Mouse (Mus musculus): ENCODE measurements around the gene Card9. TPM values are rescaled to one million over a fixed set of nuclear protein-coding genes. Genes with fewer than 3 reads are reported as not detected.
A peak's percentile ranks its signal among the peaks of the same experiment; 100 is the strongest.

Card9 gene
- polyA plus RNA-seq, 1 experiment from 2014 or later: 1.6 TPM

GRCm38 (mm10) chr2:26319519-26320244 is 41.0 kb downstream of the Card9 start:
- Histone ChIP-seq H3K36me3 (peaks cover 34% of the 10 kb centered on the region), H3K9me3 (no peaks in the 10 kb centered on the region), H3K27me3 (no peaks in the 10 kb centered on the region), H3K27ac (no peak overlapping the region), H3K4me1 (replicated peaks) (peaks cover 72% of the 10 kb centered on the region), H3K9ac (peak overlapping the region; percentile 55), H3K4me3 (no peak overlapping the region), H3K4me2 (no peak overlapping the region)
- 93% methylated on average over 13 of the region's 13 CpGs for WGBS
- ATAC-seq (ENCODE audit: low FRiP score): no peak

- no peaks in the 10 kb centered on the region for H3K27me3 ChIP-seq
- H3K27ac ChIP-seq: no peak overlapping the region
- H3K4me2 ChIP-seq: peak overlapping the region; percentile 99; the same call in 1 of the 2 replicates
- peaks cover 78% of the 10 kb centered on the region for H3K4me1 ChIP-seq (replicated peaks)
- 92% methylated on average over 9 of the region's 9 CpGs for WGBS
- H3K9me3 ChIP-seq: no peaks in the 10 kb centered on the region
- H3K36me3 ChIP-seq: peaks cover 29% of the 10 kb centered on the region
- no peak overlapping the region for H3K4me3 ChIP-seq
- ATAC-seq (ENCODE audit: low FRiP score): no peak
- peak overlapping the region; percentile 55; the same call in 1 of the 2 replicates for H3K9ac ChIP-seq
These were observed 41.6 kb downstream of the Card9 start for GRCm38 (mm10) chr2:26319109-26319508.

DNA sequence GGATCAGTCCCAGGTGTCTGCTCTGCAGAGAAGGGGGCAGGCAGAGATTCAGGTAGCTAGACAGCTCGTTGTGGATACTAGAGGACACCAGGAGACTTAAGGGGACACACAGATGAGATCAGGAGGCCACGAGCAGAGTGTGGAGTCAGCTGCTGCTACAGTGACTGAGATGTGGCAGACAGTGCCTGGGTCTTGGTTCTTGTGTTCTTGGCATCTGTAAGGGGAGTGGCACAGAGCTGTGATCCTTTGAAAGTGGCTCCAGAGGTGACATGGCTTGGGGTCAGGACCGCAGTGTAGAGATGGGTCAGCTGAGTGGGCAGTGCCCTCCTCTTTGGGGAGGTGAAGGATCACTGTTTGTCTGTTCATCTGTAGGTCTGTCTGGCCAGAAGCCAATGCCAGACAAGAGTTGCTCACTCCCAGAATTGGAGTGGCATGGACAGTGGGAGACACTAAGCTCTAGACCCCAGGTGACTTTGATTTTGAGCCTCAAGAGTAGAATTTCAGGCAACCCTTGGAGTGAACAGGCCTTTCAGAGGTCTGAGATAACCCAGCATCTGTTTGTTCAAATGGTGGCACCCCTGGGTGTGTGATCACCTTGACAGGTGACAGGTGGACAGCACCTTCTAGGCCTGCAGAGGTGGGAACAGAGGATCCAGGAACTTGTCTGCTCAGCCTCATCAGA is 42.6 kb downstream of the Card9 start:
- 84% methylated on average over 3 of the region's 3 CpGs for WGBS
- H3K4me1 ChIP-seq (replicated peaks): peaks cover 80% of the 10 kb centered on the region
- no peaks in the 10 kb centered on the region for H3K9me3 ChIP-seq
- no peak overlapping the region for H3K27ac ChIP-seq
- peaks cover 19% of the 10 kb centered on the region for H3K36me3 ChIP-seq
- H3K4me3 ChIP-seq: peak overlapping the region; percentile 78
- no peak for ATAC-seq (ENCODE audit: low FRiP score)
- H3K4me2 ChIP-seq: peak overlapping the region; percentile 99
- peak overlapping the region; percentile 96 for H3K9ac ChIP-seq
- no peaks in the 10 kb centered on the region for H3K27me3 ChIP-seq

- Histone ChIP-seq H3K36me3 (peaks cover 11% of the 10 kb centered on the region), H3K4me2 (peak overlapping the region; percentile 99), H3K4me1 (replicated peaks) (peaks cover 78% of the 10 kb centered on the region), H3K9me3 (no peaks in the 10 kb centered on the region), H3K27me3 (no peaks in the 10 kb centered on the region), H3K4me3 (peak overlapping the region; percentile 78), H3K9ac (peak overlapping the region; percentile 96), H3K27ac (peak overlapping the region; percentile 98; the same call in 1 of the 2 replicates)
- ATAC-seq (ENCODE audit: low FRiP score): no peak
- 73% methylated on average over 3 of the region's 3 CpGs for WGBS
These were observed 43.3 kb downstream of the Card9 start for GRCm38 (mm10) chr2:26317371-26317770.

DNA sequence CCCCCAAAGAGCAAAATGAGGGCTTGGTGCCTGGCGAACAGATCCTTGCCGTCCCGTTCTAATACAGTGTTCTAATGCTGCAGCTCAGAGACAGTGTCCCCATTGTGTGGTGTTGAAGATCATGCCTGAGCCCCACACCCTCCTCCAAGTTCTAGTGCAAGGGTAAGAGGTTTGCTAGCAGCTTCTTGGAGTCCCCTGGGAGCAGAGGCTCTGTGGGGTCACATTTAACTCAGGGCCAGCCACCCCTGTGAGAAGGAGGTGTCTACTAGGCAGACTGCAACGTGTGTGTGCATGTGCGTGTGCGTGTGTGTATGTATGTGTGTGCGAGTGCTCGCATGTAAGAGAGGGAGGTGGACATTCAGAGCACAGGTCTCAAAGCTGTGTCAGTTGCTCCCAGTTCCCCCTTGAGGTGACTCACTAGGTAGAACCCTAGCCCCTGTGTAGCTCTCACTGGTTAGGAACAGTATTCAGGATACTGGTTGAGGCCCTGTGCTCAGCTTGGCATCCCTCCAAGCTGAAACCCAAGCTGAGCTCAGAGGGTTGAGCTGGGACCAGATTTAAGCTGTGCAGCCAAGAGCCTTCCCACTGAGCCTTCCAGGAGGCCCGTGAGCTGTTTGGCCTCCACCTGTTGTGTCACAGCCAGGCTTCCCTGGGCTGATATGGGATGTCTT is 44.0 kb downstream of the Card9 start:
- Histone ChIP-seq H3K27me3 (no peaks in the 10 kb centered on the region), H3K9me3 (no peaks in the 10 kb centered on the region), H3K4me2 (peak overlapping the region; percentile 99), H3K36me3 (peaks cover 8% of the 10 kb centered on the region; the same call in 1 of the 2 replicates), H3K4me3 (peak overlapping the region; percentile 78), H3K9ac (peak overlapping the region; percentile 96), H3K27ac (peak overlapping the region; percentile 98), H3K4me1 (replicated peaks) (peaks cover 72% of the 10 kb centered on the region)
- no peak for ATAC-seq (ENCODE audit: low FRiP score)
- WGBS: 52% methylated on average over 9 of the region's 9 CpGs

DNA sequence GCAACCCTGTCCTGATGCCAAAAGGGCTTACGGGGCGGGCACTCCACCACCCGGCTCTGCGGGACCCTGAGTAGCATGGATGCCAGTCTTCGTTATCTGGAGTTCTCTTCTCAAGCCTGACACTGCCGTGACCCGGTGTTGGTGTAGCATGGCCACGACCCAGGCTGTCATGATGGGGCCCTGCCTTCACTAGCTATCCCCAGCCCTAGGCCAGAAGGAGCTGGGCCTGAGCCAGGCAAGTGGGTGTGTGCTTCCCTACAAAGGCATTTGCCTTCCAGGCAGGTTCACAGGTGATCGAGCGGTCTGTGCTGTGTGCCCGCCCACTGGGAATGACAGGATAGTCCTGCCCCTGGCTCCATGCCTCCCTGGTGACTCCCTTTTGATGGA is 44.8 kb downstream of the Card9 start:
- H3K4me2 ChIP-seq: peak overlapping the region; percentile 99
- 0% methylated on average over 11 of the region's 11 CpGs for WGBS
- H3K4me1 ChIP-seq (replicated peaks): peaks cover 64% of the 10 kb centered on the region
- H3K27ac ChIP-seq: peak overlapping the region; percentile 98
- peak; percentile 55 for ATAC-seq (ENCODE audit: low FRiP score)
- H3K4me3 ChIP-seq: peak overlapping the region; percentile 78
- no peaks in the 10 kb centered on the region for H3K27me3 ChIP-seq
- peaks cover 8% of the 10 kb centered on the region; the same call in 1 of the 2 replicates for H3K36me3 ChIP-seq
- peak overlapping the region; percentile 96 for H3K9ac ChIP-seq
- no peaks in the 10 kb centered on the region for H3K9me3 ChIP-seq

GRCm38 (mm10) chr2:26315072-26315924 is 45.4 kb downstream of the Card9 start, which contains the start of gene Gpsm1:
Gpsm1 (plus strand) TSS chr2:26315515.
- H3K4me1 ChIP-seq (replicated peaks): peaks cover 57% of the 10 kb centered on the region
- no peaks in the 10 kb centered on the region for H3K9me3 ChIP-seq
- H3K27me3 ChIP-seq: no peaks in the 10 kb centered on the region
- under 1% methylated on average over 55 of the region's 66 CpGs for WGBS
- H3K36me3 ChIP-seq: peaks cover 6% of the 10 kb centered on the region; the same call in 1 of the 2 replicates
- H3K9ac ChIP-seq: peak within 1 kb of the TSS; percentile 96
- ATAC-seq (ENCODE audit: low FRiP score): peak; percentile 82
- H3K4me2 ChIP-seq: peak within 1 kb of the TSS; percentile 99
- peak within 1 kb of the TSS; percentile 78 for H3K4me3 ChIP-seq
- peak within 1 kb of the TSS; percentile 98 for H3K27ac ChIP-seq

DNA sequence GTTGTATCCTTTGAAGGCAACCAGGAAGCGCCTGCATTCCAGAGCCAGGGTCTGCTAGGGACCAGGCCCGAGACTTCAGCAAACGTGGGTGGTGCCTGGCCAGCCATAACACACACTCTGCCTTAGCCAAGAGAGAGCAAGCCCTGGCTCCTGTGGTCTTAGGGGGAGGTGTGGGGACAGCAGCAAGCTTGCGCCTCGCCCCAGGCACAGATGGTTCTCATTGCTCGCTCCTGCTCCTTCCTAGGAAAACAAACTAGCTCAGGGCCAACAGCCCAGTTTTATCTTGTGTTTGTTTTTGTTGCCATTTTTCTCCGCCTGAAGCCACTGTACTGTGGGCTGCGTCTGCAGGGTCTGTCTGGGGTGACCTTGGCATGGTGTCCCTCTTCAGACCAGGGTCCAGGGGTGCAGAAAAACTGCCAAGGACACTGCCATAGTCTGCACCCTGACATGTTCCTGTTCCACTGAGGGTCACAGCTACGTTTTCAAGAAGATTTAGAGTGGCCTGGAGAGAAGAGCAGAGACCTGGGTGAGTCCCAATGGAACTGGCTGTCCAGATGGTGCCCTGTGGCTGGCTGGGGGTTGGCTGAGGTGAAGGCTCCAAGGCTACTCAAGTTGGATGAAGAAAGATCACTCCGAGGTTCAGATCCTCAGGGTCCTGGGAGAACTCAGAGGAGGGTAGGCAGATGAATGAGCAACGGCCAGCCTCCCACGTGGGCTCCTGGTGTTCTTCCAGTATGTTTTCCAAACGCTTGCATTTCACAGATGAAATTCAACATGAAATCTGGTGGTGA is 46.2 kb downstream of the Card9 start:
- H3K9me3 ChIP-seq: no peaks in the 10 kb centered on the region
- 62% methylated on average over 13 of the region's 13 CpGs for WGBS
- 0 out of 2 replicates have a peak, but pooled peaks cover 5% of the 10 kb centered on the region for H3K36me3 ChIP-seq
- peak overlapping the region; percentile 99 for H3K4me2 ChIP-seq
- H3K27ac ChIP-seq: peak overlapping the region; percentile 98
- peak overlapping the region; percentile 78 for H3K4me3 ChIP-seq
- H3K27me3 ChIP-seq: no peaks in the 10 kb centered on the region
- no peak for ATAC-seq (ENCODE audit: low FRiP score)
- peaks cover 49% of the 10 kb centered on the region for H3K4me1 ChIP-seq (replicated peaks)
- peak overlapping the region; percentile 96 for H3K9ac ChIP-seq

DNA sequence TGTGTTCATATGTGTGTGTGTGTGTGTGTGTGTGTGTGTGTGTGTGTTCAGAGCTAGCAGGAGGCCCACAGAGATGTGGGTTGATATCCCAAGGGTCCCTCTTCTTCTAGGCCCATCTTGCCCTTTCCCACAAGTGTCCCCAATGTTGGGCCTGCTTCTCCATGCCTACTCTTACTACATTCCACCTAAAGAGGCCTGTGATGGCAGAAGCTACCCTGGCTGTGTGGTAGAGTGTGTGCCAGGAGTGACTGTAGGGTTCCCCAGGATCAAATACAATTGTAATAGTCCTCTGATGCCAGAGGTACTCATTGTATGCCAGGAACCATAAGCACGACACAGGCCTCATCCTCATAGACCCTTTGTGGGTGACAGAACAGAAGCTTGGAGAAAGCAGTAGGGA is 47.3 kb downstream of the Card9 start:
- ATAC-seq (ENCODE audit: low FRiP score): no peak
- WGBS: 92% methylated on average over 1 of the region's 1 CpGs
- H3K4me2 ChIP-seq: no peak overlapping the region
- no peaks in the 10 kb centered on the region for H3K9me3 ChIP-seq
- no peak overlapping the region for H3K4me3 ChIP-seq
- H3K9ac ChIP-seq: no peak overlapping the region
- no peak overlapping the region for H3K27ac ChIP-seq
- H3K4me1 ChIP-seq (replicated peaks): peaks cover 38% of the 10 kb centered on the region
- H3K36me3 ChIP-seq: 0 out of 2 replicates have a peak, but pooled peaks cover 5% of the 10 kb centered on the region
- H3K27me3 ChIP-seq: no peaks in the 10 kb centered on the region

GRCm38 (mm10) chr2:26312812-26313211 is 47.9 kb downstream of the Card9 start:
- 73% methylated on average over 2 of the region's 2 CpGs for WGBS
- Histone ChIP-seq H3K4me1 (replicated peaks) (peaks cover 33% of the 10 kb centered on the region), H3K9me3 (no peaks in the 10 kb centered on the region), H3K36me3 (0 out of 2 replicates have a peak, but pooled peaks cover 2% of the 10 kb centered on the region), H3K27ac (no peak overlapping the region), H3K4me2 (no peak overlapping the region), H3K9ac (no peak overlapping the region), H3K27me3 (no peaks in the 10 kb centered on the region), H3K4me3 (no peak overlapping the region)
- ATAC-seq (ENCODE audit: low FRiP score): no peak

- Histone ChIP-seq H3K36me3 (no peaks in the 10 kb centered on the region), H3K27ac (no peak overlapping the region), H3K9me3 (no peaks in the 10 kb centered on the region), H3K4me2 (no peak overlapping the region), H3K9ac (no peak overlapping the region), H3K27me3 (no peaks in the 10 kb centered on the region), H3K4me1 (replicated peaks) (peaks cover 24% of the 10 kb centered on the region), H3K4me3 (no peak overlapping the region)
- 73% methylated on average over 5 of the region's 5 CpGs for WGBS
- ATAC-seq (ENCODE audit: low FRiP score): no peak
These were observed 48.8 kb downstream of the Card9 start for GRCm38 (mm10) chr2:26311936-26312335.
